Mouse (Mus musculus): ENCODE measurements around the gene Tmem19. TPM values are rescaled to one million over a fixed set of nuclear protein-coding genes. Genes with fewer than 3 reads are reported as not detected.

Gene Tmem19
- total RNA-seq, 2 experiments from 2014 or later = 11.6 to 17.4 TPM

DNA sequence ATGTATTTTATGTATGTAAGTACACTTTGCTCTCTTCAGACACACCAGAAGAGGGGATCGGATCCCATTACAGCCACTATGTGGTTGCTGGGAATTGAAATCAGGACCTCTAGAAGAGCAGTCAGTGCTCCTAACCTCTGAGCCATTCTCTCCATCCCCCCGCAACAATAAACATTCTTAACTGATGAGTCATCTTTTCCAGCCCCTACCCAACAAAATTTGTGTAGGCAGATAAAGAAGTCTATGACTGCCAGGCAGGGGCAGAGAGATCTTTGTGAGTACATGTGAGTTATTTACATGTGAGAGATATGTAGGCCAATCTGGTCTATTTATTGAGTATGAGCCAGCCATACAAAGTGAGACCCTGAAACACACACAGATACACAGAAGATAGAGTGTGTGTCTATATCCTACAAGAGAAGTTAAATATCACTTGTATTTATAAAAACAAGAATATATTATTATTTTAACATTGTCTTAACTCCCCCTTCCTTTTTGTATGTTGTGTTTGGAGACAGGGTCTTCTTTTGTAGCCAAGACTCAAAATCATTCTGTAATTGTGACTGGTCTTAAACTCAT, 19.3 kb upstream of the Tmem19 start:
- intact Hi-C loops (cut with DNase I) = loop anchor here (2.0 kb wide), 1 partner anchor 19 kb away; the partner anchor contains the start of gene Tmem19

DNA sequence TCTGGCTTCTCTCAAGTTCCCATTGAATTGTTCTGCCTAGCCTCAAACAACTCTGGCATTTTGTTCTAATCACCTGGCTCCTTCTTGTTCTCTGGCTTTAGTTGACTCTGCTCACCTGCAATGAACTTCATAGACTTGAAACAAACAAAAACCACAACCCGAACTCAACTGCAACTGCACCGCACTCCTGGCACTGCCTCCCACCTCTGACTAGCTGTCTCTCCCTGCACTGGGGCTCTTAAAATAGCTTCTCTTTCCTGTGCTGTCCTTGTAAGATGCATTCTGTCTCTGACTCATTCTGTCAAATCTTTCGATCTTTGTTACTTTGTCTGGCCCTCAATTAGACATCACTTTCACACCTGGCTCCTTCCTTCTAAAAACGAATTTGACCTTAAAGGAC, 850 bp upstream of the Tmem19 start:
- peak overlapping the region; percentile 87 for H3K4me3 ChIP-seq
- TF ChIP-seq CTCF (IDR thresholded peaks at IDR 0.05) = no peak
- no peak for DNase-seq
- peak overlapping the region; percentile 95 for H3K27ac ChIP-seq
- intact Hi-C loops (cut with DNase I) = loop anchor here (2.0 to 5.0 kb wide), 2 partner anchors 20 to 46 kb away; partner anchors contain the start of gene Rab21

More for the DNA sequence above, 19.3 kb upstream of the Tmem19 start:
- no peak for DNase-seq
- no peak for TF ChIP-seq CTCF (IDR thresholded peaks at IDR 0.05)
- H3K27ac ChIP-seq = no peak overlapping the region
- H3K4me3 ChIP-seq = no peak overlapping the region

DNA sequence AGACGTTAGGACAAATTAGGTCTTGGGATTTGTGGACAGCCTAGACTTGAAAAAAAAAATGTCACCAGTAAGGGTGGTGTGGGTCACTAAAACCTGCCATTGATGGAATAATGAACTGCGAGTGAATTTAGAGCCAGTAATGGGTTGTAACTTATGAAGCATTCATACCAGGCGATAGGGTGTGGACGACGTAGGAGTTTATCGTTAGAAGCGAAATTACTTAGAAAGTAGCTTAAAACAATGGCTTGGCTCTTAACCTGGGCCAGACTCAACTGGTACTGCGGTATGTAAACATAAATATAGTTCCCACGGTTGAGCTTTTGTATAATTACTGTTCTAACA, 293 bp upstream of the Tmem19 start:
- peak overlapping the region; percentile 87 for H3K4me3 ChIP-seq
- intact Hi-C loops (cut with DNase I) = loop anchor here (2.0 to 5.0 kb wide), 2 partner anchors 20 to 45 kb away; partner anchors contain the start of gene Rab21
- DNase-seq = no peak
- H3K27ac ChIP-seq = peak overlapping the region; percentile 95
- no peak for TF ChIP-seq CTCF (IDR thresholded peaks at IDR 0.05)

DNA sequence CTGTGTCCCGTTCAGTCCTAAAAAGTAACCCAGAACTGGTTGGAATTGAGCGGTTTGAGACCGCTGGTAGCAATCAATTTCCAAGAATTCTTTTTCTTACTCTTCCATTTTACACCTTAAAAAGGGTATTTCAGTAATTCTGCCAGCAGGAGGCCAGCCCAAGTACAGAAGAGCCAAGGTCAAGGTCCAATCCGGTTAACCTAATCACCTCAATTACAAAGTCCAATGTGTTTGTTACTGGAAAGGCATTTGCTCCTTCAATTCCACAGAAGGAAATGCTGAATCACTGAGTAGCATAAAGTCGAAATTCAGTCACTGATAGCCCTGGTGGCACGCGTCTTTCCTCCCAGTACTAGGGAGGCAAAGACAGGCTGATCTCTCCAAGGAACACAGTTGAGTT, 3.2 kb downstream of the Tmem19 start:
- no peak for TF ChIP-seq CTCF (IDR thresholded peaks at IDR 0.05)
- no peak for DNase-seq
- Histone ChIP-seq H3K4me3 (no peak overlapping the region), H3K27ac (0 out of 2 replicates have a peak overlapping the region, but pooled peaks have one; percentile 38)
- intact Hi-C loops (cut with DNase I) = no loop called here

DNA sequence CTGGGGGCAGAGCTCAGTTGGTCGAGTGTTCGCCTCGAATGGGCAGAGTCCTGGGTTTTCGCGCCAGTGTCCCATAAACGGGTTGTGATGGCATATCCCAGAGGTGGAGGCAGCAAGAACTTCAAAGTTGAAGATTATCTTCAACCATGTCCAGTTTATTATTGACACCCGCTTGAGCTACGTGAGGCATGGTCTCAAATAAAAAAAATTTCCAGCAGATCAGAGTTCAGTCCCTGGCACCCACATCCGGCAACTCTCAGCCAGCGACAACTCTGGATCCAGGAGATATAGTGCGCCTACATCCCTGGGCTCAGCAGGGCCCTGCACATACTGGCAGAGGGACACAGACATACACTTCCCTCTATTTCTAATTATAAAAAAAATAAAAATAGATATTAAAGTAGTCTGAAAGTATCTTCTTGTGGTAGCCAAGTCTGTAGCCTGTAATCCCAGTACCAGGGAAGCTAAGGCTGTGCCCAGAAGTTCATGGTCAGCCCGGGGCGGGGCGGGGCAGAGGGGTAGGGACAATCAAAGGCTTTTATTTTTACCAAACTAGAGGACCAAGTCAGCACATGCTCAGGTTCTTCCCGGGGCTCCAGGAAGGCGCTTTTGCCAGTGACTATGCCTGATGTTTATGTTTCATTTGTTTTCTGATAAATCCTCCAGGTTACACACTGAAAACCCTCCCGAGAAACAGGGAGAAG, 3.9 kb downstream of the Tmem19 start:
- TF ChIP-seq CTCF (IDR thresholded peaks at IDR 0.05) = no peak
- Histone ChIP-seq H3K4me3 (no peak overlapping the region), H3K27ac (0 out of 2 replicates have a peak overlapping the region, but pooled peaks have one; percentile 38)
- DNase-seq = no peak
- intact Hi-C loops (cut with DNase I) = no loop called here

DNA sequence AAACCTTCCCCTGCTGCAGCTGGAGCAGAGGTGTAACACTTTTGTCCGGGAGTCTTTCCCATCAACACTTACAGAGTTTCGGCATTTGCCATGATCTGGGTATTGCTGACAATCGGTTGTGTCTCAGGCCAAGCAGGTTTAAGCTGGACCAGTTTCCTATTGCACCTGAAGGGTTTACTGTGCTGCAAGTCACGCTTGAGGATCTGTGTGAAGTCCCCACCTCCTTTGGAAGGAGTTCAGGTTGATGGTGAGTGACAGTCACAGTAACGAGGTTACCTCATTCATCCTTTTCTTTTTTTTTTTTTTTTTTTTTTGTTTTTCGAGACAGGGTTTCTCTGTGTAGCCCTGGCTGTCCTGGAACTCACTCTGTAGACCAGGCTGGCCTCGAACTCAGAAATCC, 6.2 kb downstream of the Tmem19 start:
- no peak overlapping the region for H3K4me3 ChIP-seq
- TF ChIP-seq CTCF (IDR thresholded peaks at IDR 0.05) = no peak
- no peak overlapping the region for H3K27ac ChIP-seq
- intact Hi-C loops (cut with DNase I) = no loop called here
- no peak for DNase-seq

DNA sequence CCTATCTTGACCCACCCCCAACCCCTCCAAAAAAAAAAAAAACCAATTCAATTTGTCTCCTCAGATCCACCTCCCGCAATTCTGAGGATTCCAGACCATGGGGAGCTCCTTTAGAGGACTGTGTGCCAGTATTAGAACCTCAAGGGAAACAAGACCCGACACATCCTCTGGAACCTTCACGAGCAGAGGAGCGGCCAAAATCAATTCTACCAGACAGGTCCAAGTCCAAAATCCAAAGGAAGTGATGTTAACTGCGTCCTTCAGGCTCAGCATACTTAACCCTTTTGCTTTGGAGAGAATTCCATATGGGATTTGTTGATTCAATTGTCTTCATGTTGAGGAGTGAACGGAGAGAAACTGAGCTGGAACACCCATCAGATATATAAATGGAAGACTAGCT, 7.3 kb downstream of the Tmem19 start:
- TF ChIP-seq CTCF (IDR thresholded peaks at IDR 0.05) = no peak
- intact Hi-C loops (cut with DNase I) = no loop called here

DNA sequence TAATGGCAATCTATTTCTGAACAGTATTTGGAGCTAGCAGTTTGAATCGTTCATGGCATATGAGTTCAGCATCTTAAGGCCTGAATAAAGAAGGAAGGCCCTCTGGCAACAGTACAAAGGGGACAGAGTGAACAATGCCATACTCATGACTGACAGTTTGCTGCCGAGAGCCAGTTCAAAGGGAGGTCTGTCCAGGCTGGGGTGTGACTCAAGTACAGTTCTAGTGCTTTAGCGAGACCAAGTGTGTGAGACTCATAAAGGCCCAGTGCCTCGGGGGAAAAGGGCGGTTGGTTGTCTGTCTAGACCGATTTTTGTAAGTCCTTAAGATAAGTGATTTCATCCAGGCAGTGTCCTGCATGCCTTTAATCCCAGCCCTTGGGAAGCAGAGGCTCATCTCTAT, 7.7 kb downstream of the Tmem19 start:
- no peak for TF ChIP-seq CTCF (IDR thresholded peaks at IDR 0.05)

More for the DNA sequence above, 7.3 kb downstream of the Tmem19 start:
- Histone ChIP-seq H3K4me3 (no peak overlapping the region), H3K27ac (no peak overlapping the region)
- DNase-seq = no peak

DNA sequence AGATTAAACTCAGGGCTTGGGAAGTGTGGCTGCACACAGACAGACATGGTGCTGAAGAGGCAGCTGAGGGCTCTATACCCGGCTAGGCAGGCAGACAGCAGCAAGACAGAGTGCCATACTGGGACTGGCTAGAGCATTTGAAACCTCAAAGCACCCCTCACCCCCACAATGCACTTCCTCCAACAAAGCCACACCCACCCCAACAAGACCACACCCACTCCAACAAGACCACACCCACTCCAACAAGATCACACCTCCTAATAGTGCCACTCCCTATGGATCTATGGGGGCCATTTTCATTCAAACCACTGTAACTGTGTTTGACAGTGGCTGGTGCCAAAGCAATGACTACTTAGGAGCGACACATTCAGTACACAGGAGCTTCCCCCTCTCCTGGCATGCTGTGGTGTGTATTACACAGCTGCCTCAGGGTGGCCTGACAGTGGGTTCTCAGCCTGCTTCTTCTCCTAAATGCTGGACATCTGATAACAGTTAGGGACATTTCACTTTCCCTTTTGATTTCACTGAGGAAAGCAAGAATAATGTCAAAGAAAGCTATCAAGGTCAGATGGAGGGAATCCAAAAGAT, 11.4 kb downstream of the Tmem19 start:
- no peak for DNase-seq
- no peak overlapping the region for H3K4me3 ChIP-seq
- TF ChIP-seq CTCF (IDR thresholded peaks at IDR 0.05) = no peak
- intact Hi-C loops (cut with DNase I) = no loop called here
- H3K27ac ChIP-seq = no peak overlapping the region

More for the DNA sequence above, 7.7 kb downstream of the Tmem19 start:
- DNase-seq = no peak
- no peak overlapping the region for H3K27ac ChIP-seq
- intact Hi-C loops (cut with DNase I) = no loop called here
- no peak overlapping the region for H3K4me3 ChIP-seq

DNA sequence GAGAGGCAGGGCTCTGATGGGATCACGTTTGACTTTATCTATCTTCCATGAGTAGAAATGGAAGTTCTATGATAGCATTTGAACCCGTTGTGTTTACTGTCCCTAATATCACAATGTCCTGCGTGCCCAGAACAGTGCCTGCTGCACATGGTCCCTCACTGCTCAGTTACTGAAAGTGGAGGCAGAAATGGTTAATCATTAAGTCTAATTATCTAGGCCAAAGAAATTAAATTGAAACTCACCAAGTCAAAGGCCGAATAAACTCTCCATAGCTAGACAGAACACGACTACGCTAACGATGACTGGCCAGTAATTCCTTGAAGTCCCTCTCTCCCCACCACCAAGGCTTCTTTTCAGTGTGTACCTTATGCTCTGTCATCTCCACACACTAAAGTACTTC, 12.8 kb downstream of the Tmem19 start:
- H3K27ac ChIP-seq = no peak overlapping the region
- no peak overlapping the region for H3K4me3 ChIP-seq
- intact Hi-C loops (cut with DNase I) = no loop called here
- no peak for TF ChIP-seq CTCF (IDR thresholded peaks at IDR 0.05)
- DNase-seq = no peak

DNA sequence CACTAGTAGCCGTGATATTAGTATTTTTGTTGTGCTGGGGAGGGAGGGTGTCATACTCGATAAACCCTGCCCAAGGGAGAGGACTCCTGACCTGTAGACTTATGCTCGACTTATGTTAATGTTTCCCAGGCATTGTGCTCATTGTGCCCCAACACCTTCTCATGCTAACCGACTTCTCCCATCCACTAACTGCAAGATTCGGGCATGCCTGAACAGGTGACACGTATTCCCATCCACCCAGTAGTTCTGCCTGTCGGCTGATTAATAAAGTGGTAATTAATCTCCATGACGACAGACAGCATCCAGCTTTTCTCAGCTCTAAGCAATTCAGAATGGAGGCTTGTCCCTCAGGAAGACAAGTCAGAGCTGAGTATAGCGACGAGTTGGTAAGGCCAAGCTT, 13.3 kb downstream of the Tmem19 start:
- DNase-seq = no peak
- intact Hi-C loops (cut with DNase I) = no loop called here
- no peak for TF ChIP-seq CTCF (IDR thresholded peaks at IDR 0.05)
- Histone ChIP-seq H3K4me3 (no peak overlapping the region), H3K27ac (no peak overlapping the region)

DNA sequence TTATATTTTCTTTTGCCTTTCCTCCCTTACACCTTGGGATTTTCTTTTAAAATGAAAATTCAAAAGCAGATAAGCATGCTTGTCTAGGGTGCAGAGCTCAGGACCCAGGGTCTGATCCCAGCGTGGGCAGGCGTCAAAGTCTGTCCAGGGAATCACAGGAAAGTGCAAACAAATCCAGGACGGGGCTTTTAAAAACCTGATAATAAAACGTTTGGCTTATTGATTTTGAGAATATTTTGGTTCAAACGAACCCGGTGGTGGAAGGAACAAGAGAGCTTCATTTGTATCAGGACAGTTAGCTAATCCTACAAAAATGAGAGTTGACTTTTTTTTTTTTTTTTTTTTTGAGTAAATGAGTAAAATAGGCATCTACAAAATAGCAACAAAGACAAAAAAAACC, 14.2 kb downstream of the Tmem19 start:
- no peak for DNase-seq
- Histone ChIP-seq H3K27ac (no peak overlapping the region), H3K4me3 (no peak overlapping the region)
- TF ChIP-seq CTCF (IDR thresholded peaks at IDR 0.05) = no peak
- intact Hi-C loops (cut with DNase I) = no loop called here

DNA sequence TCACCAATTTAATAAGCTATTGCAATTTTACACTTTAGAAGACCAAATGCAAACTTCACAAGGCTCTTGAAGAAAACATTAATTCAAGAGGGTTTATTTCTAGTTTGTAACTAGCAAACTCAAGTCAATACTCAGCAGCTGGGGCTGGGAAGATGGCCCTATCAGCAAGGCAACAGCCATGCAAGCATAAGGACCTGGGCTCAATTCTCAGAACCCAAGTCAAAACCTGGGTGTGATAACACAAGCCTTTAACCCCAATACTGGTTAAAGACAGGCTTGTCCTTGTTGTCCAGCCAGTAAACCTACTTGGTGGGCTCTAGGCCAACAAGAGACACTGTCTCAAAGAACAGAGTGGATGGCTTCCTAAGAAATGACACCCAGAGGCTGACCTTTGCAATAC, 15.9 kb downstream of the Tmem19 start:
- no peak for TF ChIP-seq CTCF (IDR thresholded peaks at IDR 0.05)
- intact Hi-C loops (cut with DNase I) = no loop called here

More for the DNA sequence above, 15.9 kb downstream of the Tmem19 start:
- DNase-seq = no peak
- H3K27ac ChIP-seq = no peak overlapping the region
- no peak overlapping the region for H3K4me3 ChIP-seq
